Mouse (Mus musculus) liver (tissue): Measurements from ENCODE around the gene N4bp1.

Source experiments
- DNase-seq: peaks from one replicate; pipeline ENCODE4 v3.0.0-alpha.2; 2020; ENCODE audit warnings: mixed read lengths

Gene N4bp1

DNA sequence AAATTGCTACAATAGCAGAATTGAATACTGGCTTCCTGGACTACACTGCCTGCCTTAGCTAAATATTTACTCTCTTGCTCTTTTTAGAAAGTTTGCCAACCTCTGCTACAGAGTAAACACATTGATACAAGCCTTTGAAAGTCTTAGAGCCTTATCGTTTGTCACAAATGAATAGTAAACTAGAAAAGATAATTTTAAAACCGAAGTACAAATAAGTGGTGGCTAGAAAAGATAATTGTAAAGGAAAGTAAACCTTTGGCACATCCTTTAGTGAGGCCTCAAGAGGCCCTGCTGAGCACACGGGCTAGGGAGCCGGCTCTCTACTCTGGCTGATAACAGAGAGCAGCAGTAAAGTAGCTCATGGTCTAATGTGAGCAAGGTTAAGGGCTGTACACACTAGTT, 126.0 kb downstream of the N4bp1 start:
- peak; percentile 39 for DNase-seq

DNA sequence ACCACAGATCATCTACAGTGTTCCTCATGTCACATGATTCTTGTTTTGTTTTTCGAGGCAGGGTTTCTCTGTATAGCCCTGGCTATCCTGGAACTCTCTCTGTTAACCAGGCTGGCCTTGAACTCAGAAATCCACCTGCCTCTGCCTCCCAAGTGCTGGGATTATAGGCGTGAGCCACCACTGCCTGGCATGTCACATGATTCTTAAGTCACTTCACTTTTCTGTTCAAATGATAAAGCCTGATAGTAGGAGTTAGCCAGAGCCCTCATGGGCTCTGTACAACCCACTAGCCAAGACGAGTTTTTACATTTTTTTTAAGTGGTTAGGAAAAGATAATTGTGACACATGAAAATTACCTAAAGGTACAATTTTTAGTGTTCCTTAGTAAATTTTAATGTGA, 126.4 kb downstream of the N4bp1 start:
- no peak for DNase-seq
